8 mouse cellular contexts compared by ENCODE assay signal in genomic region chr6:82735347-82735746, GRCm38 (mm10). TPM values are rescaled to one million over a fixed set of nuclear protein-coding genes. Genes with fewer than 3 reads are reported as not detected.
DNase-seq lines count a peak whose midpoint lies in the region; ATAC-seq and TF ChIP-seq lines count a peak whose summit lies in the region.

No protein-coding gene starts in this region.

- peak; percentile 33 for TF ChIP-seq CTCF in ES-Bruce4 (IDR thresholded peaks at IDR 0.05; ENCODE audit: low read depth, low read length)
- TF ChIP-seq CTCF in gastrocnemius, adult 2 months (IDR thresholded peaks at IDR 0.05) = no peak

- no peak overlapping the region for H3K9ac ChIP-seq in kidney, embryonic 16.5 days (replicated peaks; ENCODE audit: low read length)
- H3K9ac ChIP-seq in ES-Bruce4 (ENCODE audit: low read depth, poor library complexity, severe bottlenecking) = no peak overlapping the region

- TF ChIP-seq EP300 in ES-Bruce4 (IDR thresholded peaks at IDR 0.05; ENCODE audit: insufficient read depth, low read depth, low read length) = no peak

- no peak overlapping the region for H3K4me3 ChIP-seq in kidney, embryonic 16.5 days (ENCODE audit: low read length)
- no peak overlapping the region for H3K4me3 ChIP-seq in ES-Bruce4 (ENCODE audit: low read depth, low read length)
- no peak overlapping the region for H3K4me3 ChIP-seq in gastrocnemius, adult 2 months

- H3K36me3 ChIP-seq in kidney, embryonic 16.5 days (ENCODE audit: insufficient read depth, low read length) = peaks cover 31% of the 10 kb centered on the region; the same call in 1 of the 2 replicates
- peaks cover 73% of the 10 kb centered on the region for H3K36me3 ChIP-seq in ES-Bruce4 (ENCODE audit: control insufficient read depth, insufficient read depth, low read length, poor library complexity, severe bottlenecking)

- H3K4me2 ChIP-seq in kidney, embryonic 16.5 days (replicated peaks; ENCODE audit: low read depth, low read length) = no peak overlapping the region

- WGBS in kidney, embryonic 16.5 days = 83% methylated on average over 7 of the region's 7 CpGs

- TF ChIP-seq POLR2A in ES-Bruce4 (IDR thresholded peaks at IDR 0.05; ENCODE audit: insufficient read depth, low read length) = no peak

- 0 out of 2 replicates have a peak, but pooled peaks cover 1% of the 10 kb centered on the region for H3K4me1 ChIP-seq in kidney, embryonic 16.5 days (ENCODE audit: insufficient read depth, low read length)
- H3K4me1 ChIP-seq in ES-Bruce4 (ENCODE audit: control insufficient read depth, insufficient read depth, low read length) = no peaks in the 10 kb centered on the region

- intact Hi-C loops in gastrocnemius, adult 2 months (cut with DNase I) = no loop called here
- intact Hi-C loops in heart, postnatal 36 days (cut with DNase I) = no loop called here

- DNase-seq in kidney, postnatal 10 days = peak; percentile 42
- peak; percentile 57 for DNase-seq in 3T3-L1 (ENCODE audit: low read depth, low spot score)
- peak; percentile 29 to 54 for DNase-seq in layer of hippocampus, postnatal 10 days (ENCODE audit: low spot score in 2 of 2)
- no peak for DNase-seq in gastrocnemius, adult 2 months
- no peak for DNase-seq in heart, postnatal 36 days
- no peak for DNase-seq in adrenal gland, postnatal 14 days

- no peak for ATAC-seq in kidney, embryonic 16.5 days (ENCODE audit: low FRiP score, low TSS enrichment)

- H3K27ac ChIP-seq in kidney, embryonic 16.5 days (ENCODE audit: low read length) = no peak overlapping the region
- H3K27ac ChIP-seq in ES-Bruce4 (ENCODE audit: insufficient read depth, low read length) = no peak overlapping the region
- no peak overlapping the region for H3K27ac ChIP-seq in gastrocnemius, adult 2 months

- H3K9me3 ChIP-seq in kidney, embryonic 16.5 days (ENCODE audit: low read length) = no peaks in the 10 kb centered on the region
- no peaks in the 10 kb centered on the region for H3K9me3 ChIP-seq in ES-Bruce4 (replicated peaks; ENCODE audit: control insufficient read depth, insufficient read depth, low read length, poor library complexity, severe bottlenecking)

- H3K27me3 ChIP-seq in kidney, embryonic 16.5 days (ENCODE audit: insufficient read depth, low read length) = no peaks in the 10 kb centered on the region
- no peaks in the 10 kb centered on the region for H3K27me3 ChIP-seq in ES-Bruce4 (ENCODE audit: control insufficient read depth, insufficient read depth, low read length, poor library complexity, severe bottlenecking)

RNA-seq across cellular contexts. Expression of gene Pole4, which starts 30.2 kb away (rescaled TPM):
- polyA plus RNA-seq in kidney, embryonic 16.5 days (2015; fragmentation: Nextera tagmentation; extraction: Ambion mirVana) = 103 TPM in 2 replicates
- 54.0 and 61.1 TPM in 2 replicates for polyA plus RNA-seq in ES-Bruce4 (2011; ENCODE audit: insufficient read depth, insufficient read length, low read depth, missing spikeins)
- total RNA-seq in layer of hippocampus, postnatal 10 days (2021) = 10 to 100 TPM; 52.3 to 60.0 TPM
- total RNA-seq in gastrocnemius, adult 2 months (2021) = 10 to 100 TPM; 16.7 to 18.4 TPM
- 10 to 100 TPM; 15.6 to 18.7 TPM for total RNA-seq in heart, postnatal 36 days (2021)
- total RNA-seq in adrenal gland, postnatal 14 days (2021) = 39.5 and 42.3 TPM in 2 replicates

RNA-seq across cellular contexts. Expression of gene Hk2, which starts 38.9 kb away (rescaled TPM):
- 16.2 and 16.3 TPM in 2 replicates for polyA plus RNA-seq in kidney, embryonic 16.5 days (2015; fragmentation: Nextera tagmentation; extraction: Ambion mirVana)
- polyA plus RNA-seq in ES-Bruce4 (2011; ENCODE audit: insufficient read depth, insufficient read length, low read depth, missing spikeins) = 78.6 and 83.0 TPM in 2 replicates
- 10 to 100 TPM; 10.6 to 13.0 TPM for total RNA-seq in layer of hippocampus, postnatal 10 days (2021)
- 100 to 1,000 TPM; 243 to 313 TPM for total RNA-seq in gastrocnemius, adult 2 months (2021)
- total RNA-seq in heart, postnatal 36 days (2021) = 100 to 1,000 TPM; 271 to 285 TPM
- 123 and 126 TPM in 2 replicates for total RNA-seq in adrenal gland, postnatal 14 days (2021)

Comparison
In these comparisons a context has a peak if more than half of its experiments do, and no peak if none do; other contexts are left out.
1. DNase-seq: peak in kidney, postnatal 10 days (single experiment), 3T3-L1 (single experiment) and layer of hippocampus, postnatal 10 days (2 of 2); none in gastrocnemius, adult 2 months (single experiment), heart, postnatal 36 days (0 of 2) and adrenal gland, postnatal 14 days (single experiment).